Mouse (Mus musculus): Measurements from ENCODE around the gene Pigb.

Gene Pigb

DNA sequence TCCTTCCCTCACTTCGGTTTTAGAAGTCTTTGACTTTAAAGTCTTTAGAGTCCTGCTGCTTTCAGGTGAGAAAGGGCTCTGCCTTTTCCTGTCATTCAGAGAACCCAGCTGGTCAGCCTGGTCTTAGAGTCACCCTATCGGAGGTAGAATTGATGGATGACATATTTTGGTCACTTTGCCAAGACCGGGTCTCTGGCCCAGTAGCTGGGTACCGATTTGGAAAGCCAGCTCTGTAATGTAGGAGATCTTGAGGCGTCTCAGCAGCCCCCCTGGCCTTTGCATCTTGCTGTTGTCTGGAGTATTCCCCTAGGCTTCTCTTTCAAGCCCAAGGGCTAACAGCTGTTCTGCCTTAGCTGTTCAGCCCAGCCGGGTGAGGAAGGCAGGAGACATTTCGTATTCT is 5.0 kb upstream of the Pigb start:
- no peak for DNase-seq

DNA sequence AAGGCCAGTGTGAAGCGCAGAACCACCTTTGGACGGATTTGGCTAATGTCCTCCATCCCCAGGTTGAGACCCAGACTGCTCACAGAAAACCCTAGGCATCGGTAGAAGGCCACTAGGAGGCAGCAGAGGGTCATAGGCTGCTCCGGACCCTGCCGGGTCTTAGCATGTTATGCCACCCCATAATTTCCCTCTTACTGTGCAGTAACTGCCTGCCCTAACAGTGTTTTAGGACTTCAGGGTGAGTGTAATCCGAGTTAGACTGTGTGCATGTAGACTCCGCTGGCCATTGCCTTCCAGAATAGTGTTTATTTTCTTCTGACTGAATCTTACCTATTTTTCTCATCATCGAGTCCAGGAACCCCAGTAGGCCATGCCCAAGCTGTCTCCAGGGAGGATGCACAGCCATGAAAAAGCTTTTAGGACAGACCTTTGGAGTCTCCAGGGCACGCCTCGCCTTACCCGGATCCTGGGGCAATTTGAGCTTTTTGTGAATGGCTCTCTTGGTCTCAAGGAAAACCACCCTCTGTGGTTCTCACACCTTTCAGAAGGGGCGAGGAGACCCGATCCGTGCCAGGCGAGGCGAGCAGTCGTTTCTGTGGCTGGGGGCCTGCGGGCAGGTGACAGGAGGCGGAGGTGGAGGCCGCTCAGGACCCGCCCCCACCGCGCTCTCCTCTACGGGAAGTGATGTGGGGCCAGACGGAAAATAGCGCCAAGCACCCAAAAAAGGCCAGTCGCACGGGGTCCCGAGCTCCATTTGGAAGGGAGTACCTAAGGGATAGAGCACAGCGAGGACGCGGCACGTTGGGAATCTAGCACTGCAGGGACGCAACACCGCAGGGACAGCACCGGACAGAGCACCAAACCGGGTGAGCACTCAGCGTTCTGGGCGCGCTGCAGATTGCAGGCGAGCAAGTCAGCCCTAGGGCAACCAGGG is 4.2 kb upstream of the Pigb start, which contains the start of gene Rab27a:
Rab27a (plus strand) TSS at position 709 of the 934 bp plus-strand sequence.
- DNase-seq: peak; percentile 94

- peak; percentile 93 for DNase-seq
Measured at GRCm38 (mm10) chr9:73039222-73039945, 794 bp downstream of the Pigb start.

- DNase-seq: no peak
Measured at GRCm38 (mm10) chr9:73033406-73033805, 6.8 kb downstream of the Pigb start.

- no peak for DNase-seq
Measured at GRCm38 (mm10) chr9:73031421-73031820, 8.8 kb downstream of the Pigb start.

DNA sequence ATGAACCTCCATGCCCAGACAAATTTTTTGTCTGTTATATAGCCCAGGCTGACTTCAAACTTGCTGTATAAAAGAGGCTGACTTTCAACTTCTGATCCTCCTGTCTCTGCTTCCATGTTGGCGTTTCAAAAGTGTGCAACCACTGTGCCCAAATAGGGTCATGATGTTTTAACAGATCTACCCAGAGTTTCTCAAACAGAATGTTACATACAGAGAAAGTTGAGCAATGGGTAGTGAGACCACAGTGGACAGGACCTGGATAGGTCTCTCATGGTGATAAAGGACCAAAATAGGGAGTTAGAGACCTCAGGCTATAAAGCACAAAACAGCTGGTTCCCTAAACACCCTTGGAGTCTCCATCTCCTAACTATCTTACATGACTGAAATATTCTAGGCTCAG is 9.7 kb downstream of the Pigb start:
- no peak for DNase-seq

GRCm38 (mm10) chr9:73025818-73026636 is 14.2 kb downstream of the Pigb start:
- no peak for DNase-seq

DNA sequence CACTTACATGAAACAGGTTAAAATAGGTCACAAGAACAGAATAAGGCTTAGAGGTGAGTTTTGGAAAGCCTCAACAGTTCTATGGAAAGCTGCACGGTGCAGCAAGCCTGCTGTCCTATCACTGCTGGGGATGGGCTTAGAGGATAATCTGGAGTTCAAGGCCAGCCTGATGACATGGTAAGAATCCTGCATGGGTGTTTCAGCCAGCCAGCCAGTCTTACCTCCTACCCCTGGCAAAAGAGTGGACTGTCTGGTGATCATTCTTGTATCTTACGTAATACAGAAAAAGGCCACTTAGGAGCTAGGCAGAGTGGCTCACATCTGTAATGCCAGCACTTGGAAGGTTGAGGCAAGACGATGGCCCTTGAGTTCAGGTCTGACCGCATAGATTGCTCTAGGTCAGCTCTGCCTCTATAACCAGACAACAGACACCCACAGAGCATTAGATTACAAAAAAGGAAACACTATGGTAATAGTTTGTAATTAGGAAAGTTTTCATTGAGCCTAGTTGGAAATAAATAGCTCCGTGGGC is 19.5 kb downstream of the Pigb start:
- DNase-seq: no peak

GRCm38 (mm10) chr9:73019841-73020240 is 20.3 kb downstream of the Pigb start:
- DNase-seq: peak; percentile 50

DNA sequence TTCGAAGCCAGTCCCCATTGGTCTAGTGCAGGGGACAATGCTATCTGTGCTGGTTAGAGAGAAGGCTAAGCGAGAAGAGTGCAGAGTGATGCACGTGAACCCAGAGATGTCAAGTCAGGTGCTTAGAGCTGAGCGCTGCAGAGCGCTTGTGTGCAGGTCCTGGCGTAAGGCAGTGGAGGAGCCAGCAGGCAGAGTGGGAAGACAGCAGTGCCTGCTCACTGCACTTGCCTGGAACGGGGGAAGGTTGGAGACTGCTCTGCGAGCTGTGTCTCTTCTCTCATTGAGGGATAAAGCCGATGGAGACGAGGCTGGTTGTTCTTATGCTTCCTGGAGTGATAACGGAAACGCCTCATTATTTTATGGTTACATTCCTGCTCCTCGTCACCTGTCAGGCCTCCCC is 25.5 kb downstream of the Pigb start:
- no peak for DNase-seq

DNA sequence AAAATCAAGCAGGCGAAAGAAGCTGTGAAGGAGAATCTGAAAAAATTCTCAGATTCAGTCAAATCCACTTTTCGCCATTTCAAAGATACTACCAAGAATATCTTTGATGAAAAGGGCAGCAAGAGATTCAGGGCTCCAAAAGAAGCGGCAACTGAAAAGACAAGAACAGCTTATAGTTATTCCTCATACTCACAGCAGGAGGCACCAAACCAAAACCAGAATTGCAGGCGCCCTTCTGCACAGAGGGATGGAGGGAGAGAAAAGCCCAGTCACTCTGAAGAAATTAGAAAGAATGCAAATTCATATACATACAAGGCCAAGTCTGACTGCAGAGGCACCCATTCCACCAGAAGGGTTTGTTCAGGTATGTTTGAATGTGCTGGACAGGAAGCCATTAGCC is 27.5 kb downstream of the Pigb start:
- no peak for DNase-seq

GRCm38 (mm10) chr9:73008384-73008783 is 31.8 kb downstream of the Pigb start:
- no peak for DNase-seq

DNA sequence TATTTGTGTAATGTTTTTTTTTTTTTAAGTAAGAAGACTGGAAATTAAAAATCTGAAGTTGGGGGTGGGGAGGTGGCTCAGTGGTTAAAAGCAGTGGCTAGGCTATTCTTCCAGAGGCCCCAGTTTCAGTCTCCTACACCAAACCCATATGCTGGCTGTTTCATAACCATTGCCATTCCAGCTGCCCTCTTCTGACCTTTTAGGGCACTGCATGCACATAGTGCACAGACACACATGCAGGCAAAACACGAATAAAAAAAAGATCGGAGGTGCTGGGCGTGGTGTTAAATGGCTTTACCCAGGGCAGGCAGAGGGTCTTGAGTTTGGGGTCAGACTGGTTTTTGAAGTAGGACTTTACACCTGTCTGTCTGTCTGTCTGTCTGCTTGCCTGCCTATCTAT is 34.0 kb downstream of the Pigb start:
- no peak for DNase-seq

- DNase-seq: no peak
Measured at GRCm38 (mm10) chr9:73005106-73005505, 35.1 kb downstream of the Pigb start.

- no peak for DNase-seq
Measured at GRCm38 (mm10) chr9:73004076-73004475, 36.1 kb downstream of the Pigb start.

DNA sequence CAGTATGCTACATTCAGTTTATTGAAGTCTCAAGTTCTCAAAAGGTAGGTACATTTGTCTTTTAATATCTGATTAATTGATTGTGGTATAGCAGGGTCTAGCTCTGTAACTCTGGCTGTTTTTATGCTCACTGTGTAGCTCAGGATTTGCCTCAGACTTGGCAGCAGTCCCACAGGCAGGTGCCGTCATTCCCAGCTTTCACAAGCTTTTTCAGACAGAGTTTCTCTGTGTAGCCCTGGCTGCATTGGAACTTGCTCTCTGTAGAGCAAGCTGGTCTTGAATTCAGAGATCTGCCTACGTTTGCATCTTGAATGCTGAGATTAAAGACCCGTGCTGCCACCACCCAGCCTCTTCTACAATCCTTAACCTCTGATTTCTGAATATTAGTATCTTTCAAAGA is 38.0 kb downstream of the Pigb start:
- no peak for DNase-seq

GRCm38 (mm10) chr9:73001314-73002011 is 38.7 kb downstream of the Pigb start:
- DNase-seq: no peak

GRCm38 (mm10) chr9:73000487-73000886 is 39.7 kb downstream of the Pigb start:
- no peak for DNase-seq

DNA sequence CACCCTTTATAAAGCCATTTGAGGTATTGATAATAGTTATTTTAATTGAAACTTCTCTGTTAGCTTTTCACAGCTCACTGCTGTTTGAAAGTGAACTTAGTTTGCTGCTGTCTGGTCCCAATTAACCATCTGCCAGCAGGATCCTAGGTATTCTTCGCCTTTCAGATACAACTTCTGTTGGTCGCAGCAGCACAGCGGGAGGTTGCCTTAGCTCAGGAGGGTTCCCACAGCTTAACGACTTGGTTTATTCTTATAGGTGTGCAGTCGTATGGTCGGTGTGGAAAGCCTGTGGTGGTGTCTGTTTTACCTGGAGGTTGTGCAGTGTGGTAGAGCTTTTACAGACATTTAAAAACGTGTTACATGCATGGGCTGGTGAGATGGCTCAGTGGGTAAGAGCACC is 43.4 kb downstream of the Pigb start:
- DNase-seq: no peak

- DNase-seq: no peak
Measured at GRCm38 (mm10) chr9:72996167-72996566, 44.0 kb downstream of the Pigb start.

DNA sequence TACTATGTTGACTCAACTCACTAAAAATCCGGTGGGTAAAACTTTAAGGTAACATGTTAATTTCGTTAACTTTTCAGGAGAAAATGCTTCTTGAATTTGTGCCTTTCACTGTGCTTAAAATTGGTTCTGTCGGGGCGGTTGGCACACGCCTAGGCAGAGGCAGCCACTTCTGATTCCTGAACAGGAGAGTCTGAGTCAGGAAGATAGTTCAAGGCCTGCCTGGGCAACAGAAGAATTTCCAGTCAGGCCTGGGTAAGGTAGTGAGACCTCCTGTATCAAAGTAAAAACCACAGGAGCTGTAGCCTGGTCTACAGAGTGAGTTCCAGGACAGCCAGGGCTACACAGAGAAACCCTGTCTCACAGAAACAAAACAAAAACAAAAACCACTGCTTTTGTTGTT is 47.6 kb downstream of the Pigb start:
- DNase-seq: no peak

DNA sequence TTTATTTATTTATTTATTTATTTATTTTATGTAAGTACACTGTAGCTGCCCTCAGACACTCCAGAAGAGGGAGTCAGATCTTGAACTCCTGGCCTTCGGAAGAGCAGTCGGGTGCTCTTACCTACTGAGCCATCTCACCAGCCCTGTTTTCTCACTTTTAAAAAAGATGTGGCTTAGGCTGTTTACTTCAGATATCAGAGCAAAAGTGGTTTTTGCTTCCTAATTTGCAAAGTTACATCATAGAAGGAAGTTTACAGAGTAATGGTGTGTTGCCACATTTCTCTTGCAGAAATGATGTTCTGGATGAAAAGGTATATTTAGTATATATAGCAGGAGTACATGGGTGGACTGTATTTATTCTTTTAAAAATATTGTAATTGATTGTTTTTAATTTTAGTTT is 48.8 kb downstream of the Pigb start:
- no peak for DNase-seq

All from lung, postnatal 14 days (tissue).